Mouse (Mus musculus) gastrocnemius, adult 8-10 months (tissue): Measurements from ENCODE around the gene Ang2. TPM values are rescaled to one million over a fixed set of nuclear protein-coding genes. Genes with fewer than 3 reads are reported as not detected.

Experiments
- DNase-seq, 2 experiments: peaks; one replicate each; pipeline ENCODE4 v3.0.0; 2022; ENCODE audit warnings: low spot score in 2 of 2
- total RNA-seq, 4 experiments: library from RNA; stranded (reverse); gene quantifications; 2 replicates each; pipeline ENCODE4 v1.2.4; 2022

Ang2 gene
- total RNA-seq, 4 experiments from 2014 or later, result not detected

DNA sequence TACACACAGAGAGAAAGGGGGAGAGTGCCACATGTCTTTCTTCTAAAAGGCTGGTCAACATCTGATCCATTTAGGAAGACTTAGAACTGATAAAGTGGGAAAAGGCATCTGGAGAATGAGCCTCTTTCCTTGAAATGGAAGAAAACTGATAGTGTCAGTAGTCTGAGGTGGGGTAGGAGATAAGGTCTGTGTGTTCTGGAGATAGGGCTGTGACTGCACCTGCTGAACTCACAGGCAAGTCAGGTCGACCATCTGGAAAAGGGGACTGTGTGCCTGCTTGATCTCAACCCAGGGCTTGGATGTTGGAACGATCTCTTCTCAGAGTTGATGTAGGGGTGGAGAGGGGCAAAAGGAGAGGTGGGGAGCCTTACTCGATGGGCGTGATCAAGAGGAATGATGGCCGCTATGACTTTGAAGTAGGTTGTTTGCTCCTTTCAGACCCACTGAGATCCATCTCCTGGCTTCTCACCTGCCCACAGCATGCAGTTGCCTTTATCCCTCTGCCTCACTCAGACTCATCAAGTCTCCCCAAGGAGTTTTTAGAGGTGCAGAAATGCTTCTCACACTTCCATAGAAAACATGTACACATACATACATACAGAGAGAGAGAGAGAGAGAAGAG, 46.6 kb downstream of the Ang2 start:
- no peak for DNase-seq

DNA sequence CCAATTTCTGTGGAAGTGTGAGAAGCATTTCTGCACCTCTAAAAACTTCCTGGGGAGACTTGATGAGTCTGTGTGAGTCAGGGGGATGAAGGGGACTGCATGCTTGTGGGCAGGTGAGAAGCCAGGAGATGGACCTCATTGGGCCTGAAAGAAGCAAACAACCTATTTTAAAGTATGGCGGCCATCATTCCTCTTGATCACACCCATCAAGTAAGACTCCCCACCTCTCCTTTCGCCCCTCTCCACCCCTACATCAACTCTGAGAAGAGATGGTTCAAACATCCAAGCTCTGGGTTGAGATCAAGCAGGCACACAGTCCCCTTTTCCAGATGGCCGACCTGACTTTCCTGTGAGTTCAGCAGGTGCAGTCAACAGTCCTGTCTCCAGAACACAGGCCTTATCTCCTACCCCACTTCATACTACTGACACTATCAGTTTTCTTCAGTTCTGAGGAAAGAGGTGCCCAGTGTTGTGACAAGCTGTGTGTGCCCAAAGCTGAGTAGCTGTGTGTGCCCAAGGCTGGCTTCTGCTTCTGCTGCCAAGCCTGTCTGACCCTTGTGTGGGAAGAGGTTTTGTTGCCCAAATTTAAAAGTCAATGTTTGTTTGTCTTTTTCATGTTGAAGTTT, 48.6 kb downstream of the Ang2 start:
- DNase-seq, result no peak

DNA sequence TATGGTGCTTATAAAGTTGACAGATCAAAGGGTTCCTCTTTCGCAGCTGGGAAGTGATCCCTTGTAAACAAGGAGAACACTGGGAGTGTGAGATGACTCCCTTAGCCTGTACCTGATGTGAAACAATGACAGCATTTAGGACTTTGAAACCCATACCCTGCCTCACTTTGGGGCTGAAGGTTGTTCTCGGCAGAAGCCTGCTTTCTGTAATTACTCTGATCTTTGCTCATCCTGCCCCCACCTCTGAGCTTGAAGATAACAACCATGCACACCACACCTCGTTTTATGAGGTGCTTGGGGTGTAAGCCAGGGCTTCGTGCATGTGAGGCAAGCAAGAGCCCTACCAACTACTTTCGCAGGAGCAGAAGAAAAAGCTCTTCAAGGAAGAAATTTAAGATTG, 49.8 kb downstream of the Ang2 start:
- DNase-seq, result no peak

DNA sequence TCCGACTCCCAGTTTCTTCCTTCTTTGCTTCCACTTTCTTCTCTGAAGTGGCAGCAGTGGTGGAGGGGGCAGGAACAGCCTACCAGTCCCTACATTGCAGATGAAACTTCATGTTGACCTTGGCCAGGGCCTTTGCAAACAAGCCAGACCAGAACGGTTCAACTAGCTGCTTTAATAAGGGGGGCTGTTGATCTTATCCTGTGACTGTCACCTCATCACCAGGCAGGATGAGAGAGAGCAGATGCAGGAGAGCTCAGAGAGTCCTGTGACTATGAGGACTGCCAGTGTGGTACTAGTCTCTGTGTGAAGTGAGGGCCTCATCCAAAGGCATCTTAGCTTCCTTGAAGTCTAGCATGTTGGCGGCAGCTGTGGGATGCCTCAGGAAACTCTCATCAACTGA, 50.9 kb downstream of the Ang2 start:
- no peak for DNase-seq

DNA sequence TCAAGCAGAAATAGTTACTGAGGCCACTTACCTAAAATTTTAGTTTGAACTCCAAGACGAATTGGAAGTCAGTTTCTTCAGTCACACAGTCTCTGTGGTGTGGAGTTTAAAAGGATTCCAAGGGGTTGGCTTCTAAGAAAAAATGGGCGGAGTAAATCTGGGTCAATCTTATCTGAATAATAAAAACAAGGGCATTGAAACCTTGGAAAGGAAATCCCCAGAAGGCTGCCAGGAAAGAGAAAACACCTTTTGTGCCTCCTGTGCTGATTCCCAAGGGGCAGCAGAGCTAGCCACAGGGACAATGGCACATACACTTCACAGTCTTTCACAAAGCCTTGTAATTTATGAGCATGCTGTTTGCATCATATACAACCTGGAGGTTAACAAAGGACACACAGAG, 52.3 kb downstream of the Ang2 start, which contains the start of gene Rnase1:
Rnase1 (minus strand) TSS at position 101 of the 400 bp plus-strand sequence.
- DNase-seq, result no peak

DNA sequence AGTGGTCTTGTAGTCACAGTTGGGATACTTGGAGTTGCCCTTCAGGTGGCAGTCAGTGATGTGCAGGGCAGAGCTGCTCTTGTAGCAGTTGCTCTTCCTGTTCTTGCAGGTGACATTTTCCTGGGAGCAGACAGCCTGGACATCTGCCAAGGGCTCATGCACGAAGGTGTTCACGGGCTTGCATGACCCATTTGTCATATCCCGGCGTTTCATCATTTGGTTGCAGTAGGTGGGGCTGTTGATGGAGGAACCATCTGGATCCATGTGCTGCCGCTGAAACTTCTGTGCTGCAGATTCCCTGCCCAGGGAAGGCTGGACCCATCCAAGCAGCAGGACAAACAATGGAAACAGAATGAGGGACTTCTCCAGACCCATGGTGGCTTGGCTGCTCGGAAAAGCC, 53.4 kb downstream of the Ang2 start:
- DNase-seq, result no peak

Other genes starting within 250 kb of the Ang2 start
- gene Pnp2, start 243.2 kb downstream of the Ang2 start, total RNA-seq, result under 1 TPM in 3 of 4 experiments, not detected in 1; 0.29 to 0.64 (median 0.52) TPM
- not detected for gene Rnase10, start 191.4 kb downstream of the Ang2 start, total RNA-seq
- not detected for gene Rnase9, start 157.3 kb downstream of the Ang2 start, total RNA-seq
- gene Rnase11, start 149.0 kb downstream of the Ang2 start, total RNA-seq, result not detected
- gene Rnase12, start 141.5 kb downstream of the Ang2 start, total RNA-seq, result not detected
- gene Olfr750, start 124.7 kb downstream of the Ang2 start, total RNA-seq, result not detected
- 10 to 100 TPM; 17.3 to 32.3 (median 23.6) TPM for gene Rnase4, start 108.1 kb downstream of the Ang2 start, total RNA-seq
- 1 to 10 TPM; 1.2 to 3.0 (median 1.6) TPM for gene Ang, start 108.0 kb downstream of the Ang2 start, total RNA-seq
- gene Eddm3b, start 84.7 kb downstream of the Ang2 start, total RNA-seq, result not detected
- gene Rnase6, start 75.2 kb downstream of the Ang2 start, total RNA-seq, result not detected
- gene Rnase1, start 52.4 kb downstream of the Ang2 start, total RNA-seq, result not detected
- not detected for gene Rnase2b, start 36.9 kb downstream of the Ang2 start, total RNA-seq
- not detected for gene Ear14, start 4.2 kb upstream of the Ang2 start, total RNA-seq
- 1 to 10 TPM in 2 of 4 experiments, under 1 TPM in 2; 0.48 to 5.7 (median 2.8) TPM for gene Rnase2a, start 57.0 kb upstream of the Ang2 start, total RNA-seq
- not detected for gene Gm7247, start 162.6 kb upstream of the Ang2 start, total RNA-seq
- gene Vmn2r88, start 211.7 kb upstream of the Ang2 start, total RNA-seq, result not detected